Mouse (Mus musculus) liver, adult 2 months (tissue): ENCODE measurements around the gene Slc25a19. TPM values are rescaled to one million over a fixed set of nuclear protein-coding genes. Genes with fewer than 3 reads are reported as not detected.

Source experiments
- DNase-seq: peaks from one replicate; pipeline ENCODE4 v3.0.0-alpha.2; 2011; ENCODE audit warnings: low read depth, low spot score; ENCODE audit errors: extremely low read depth
- H3K27ac ChIP-seq: fragments of 200-500 bp; replicated peaks from 2 replicates; pipeline ENCODE4 v1.5.1; 2012; ENCODE audit warnings: low read depth, mild to moderate bottlenecking, control low read depth, inconsistent platforms, low read length; ENCODE audit not compliant: insufficient read depth
- H3K27me3 ChIP-seq: fragments of 200-500 bp; 2 replicates; pipeline ENCODE4 v1.6.1; 2012; ENCODE audit warnings: mild to moderate bottlenecking, moderate library complexity, low read length, inconsistent platforms; ENCODE audit not compliant: control insufficient read depth, insufficient read depth
- H3K36me3 ChIP-seq: fragments of 200-500 bp; 2 replicates; pipeline ENCODE4 v1.6.1; 2012; ENCODE audit warnings: low read length, inconsistent platforms; ENCODE audit not compliant: control insufficient read depth, insufficient read depth
- H3K4me1 ChIP-seq: fragments of 200-500 bp; 2 replicates; pipeline ENCODE4 v1.6.1; 2011; ENCODE audit warnings: low read length; ENCODE audit not compliant: control insufficient read depth, insufficient read depth
- H3K4me3 ChIP-seq: fragments of 200-500 bp; 2 replicates; pipeline ENCODE4 v1.5.1; 2011; ENCODE audit warnings: low read depth, mild to moderate bottlenecking, control low read depth, low read length, moderate library complexity; ENCODE audit not compliant: insufficient read depth
- H3K79me2 ChIP-seq: fragments of 200-500 bp; 2 replicates; pipeline ENCODE4 v1.6.1; 2012; ENCODE audit warnings: inconsistent platforms, mild to moderate bottlenecking, low read length, moderate library complexity; ENCODE audit not compliant: control insufficient read depth, insufficient read depth
- H3K9ac ChIP-seq: fragments of 200-500 bp; 2 replicates; pipeline ENCODE4 v1.6.1; 2012; ENCODE audit warnings: low read depth, mild to moderate bottlenecking, control low read depth, inconsistent platforms, low read length
- CTCF ChIP-seq: fragments of 200-500 bp; IDR thresholded peaks from 2 replicates; pipeline ENCODE4 v1.5.1; 2011; ENCODE audit warnings: low read depth, low read length, control low read depth
- POLR2A ChIP-seq: fragments of 200-500 bp; IDR thresholded peaks from 2 replicates; pipeline ENCODE4 v1.6.1; 2011; ENCODE audit warnings: low read length, control low read depth; ENCODE audit not compliant: insufficient read depth; ENCODE audit errors: extremely low read depth
- WGBS: fragments of 180-500 bp; shearing (Covaris S2); methylation state at CpG from one replicate; pipeline ENCODE4 v1.1.7; 2018; 5-methylcytosine and 5-hydroxymethylcytosine counted together
- polyA plus RNA-seq: library from polyadenylated mRNA; depleted of rRNA; stranded (reverse); fragments of >200 nt; gene quantifications from 2 replicates; pipeline ENCODE4 v1.2.3, GENCODE M21; 2012
- total RNA-seq: library from RNA; depleted of rRNA; stranded (reverse); fragments of >200 nt; gene quantifications from 2 replicates; pipeline ENCODE4 v1.2.3, GENCODE M21; 2014

The Slc25a19 gene
- total and polyA plus RNA-seq, 2 experiments, result 8.9 to 21.3 TPM

- no peak overlapping the region for H3K27ac ChIP-seq
- no peak for DNase-seq
- H3K36me3 ChIP-seq, result peaks cover 19% of the 10 kb centered on the region; the same call in 1 of the 2 replicates
- no peaks in the 10 kb centered on the region for H3K27me3 ChIP-seq
- H3K79me2 ChIP-seq, result peaks cover 14% of the 10 kb centered on the region; the same call in 1 of the 2 replicates
- 76% methylated on average over 3 of the region's 3 CpGs for WGBS
- TF ChIP-seq POLR2A (no peak), CTCF (no peak)
- no peak overlapping the region for H3K9ac ChIP-seq
- peaks cover 21% of the 10 kb centered on the region for H3K4me1 ChIP-seq
- no peak overlapping the region for H3K4me3 ChIP-seq
These were observed 18.5 kb downstream of the Slc25a19 start for GRCm38 (mm10) chr11:115609576-115609975.

GRCm38 (mm10) chr11:115608421-115609399 lies 19.4 kb downstream of the Slc25a19 start:
- TF ChIP-seq CTCF, result no peak
- TF ChIP-seq POLR2A, result no peak
- Histone ChIP-seq H3K27me3 (no peaks in the 10 kb centered on the region), H3K36me3 (peaks cover 19% of the 10 kb centered on the region; the same call in 1 of the 2 replicates), H3K9ac (no peak overlapping the region), H3K4me3 (no peak overlapping the region), H3K79me2 (peaks cover 21% of the 10 kb centered on the region; the same call in 1 of the 2 replicates), H3K27ac (no peak overlapping the region), H3K4me1 (peaks cover 19% of the 10 kb centered on the region)
- 85% methylated on average over 23 of the region's 23 CpGs for WGBS
- DNase-seq, result no peak

- no peaks in the 10 kb centered on the region for H3K27me3 ChIP-seq
- TF ChIP-seq CTCF (no peak), POLR2A (no peak)
- peaks cover 24% of the 10 kb centered on the region for H3K4me1 ChIP-seq
- WGBS, result 96% methylated on average over 18 of the region's 18 CpGs
- peaks cover 29% of the 10 kb centered on the region; the same call in 1 of the 2 replicates for H3K79me2 ChIP-seq
- H3K9ac ChIP-seq, result no peak overlapping the region
- no peak overlapping the region for H3K27ac ChIP-seq
- peaks cover 19% of the 10 kb centered on the region; the same call in 1 of the 2 replicates for H3K36me3 ChIP-seq
- no peak overlapping the region for H3K4me3 ChIP-seq
- DNase-seq, result no peak
These were observed 21.4 kb downstream of the Slc25a19 start for GRCm38 (mm10) chr11:115606733-115607132.

GRCm38 (mm10) chr11:115604304-115604696 lies 23.8 kb downstream of the Slc25a19 start:
- WGBS, result 0% methylated on average over 26 of the region's 26 CpGs
- Histone ChIP-seq H3K4me3 (peak overlapping the region; percentile 83), H3K27me3 (no peaks in the 10 kb centered on the region), H3K36me3 (peaks cover 18% of the 10 kb centered on the region; the same call in 1 of the 2 replicates), H3K27ac (peak overlapping the region; percentile 91), H3K79me2 (peaks cover 25% of the 10 kb centered on the region; the same call in 1 of the 2 replicates), H3K4me1 (peaks cover 23% of the 10 kb centered on the region), H3K9ac (peak overlapping the region; percentile 82)
- TF ChIP-seq POLR2A, result no peak
- no peak for TF ChIP-seq CTCF
- peak; percentile 53 for DNase-seq

GRCm38 (mm10) chr11:115603476-115604303 lies 24.4 kb downstream of the Slc25a19 start, which contains the start of the genes Mrps7 and Gga3:
Gene Mrps7, plus strand, starts transcription at chr11:115603925.
Gene Gga3, minus strand, starts transcription at chr11:115604051.
- Histone ChIP-seq H3K27ac (peak within 1 kb of the TSS; percentile 91), H3K9ac (peak within 1 kb of the TSS; percentile 87), H3K4me3 (peak within 1 kb of the TSS; percentile 83), H3K27me3 (no peaks in the 10 kb centered on the region), H3K4me1 (peaks cover 23% of the 10 kb centered on the region), H3K36me3 (peaks cover 15% of the 10 kb centered on the region; the same call in 1 of the 2 replicates), H3K79me2 (peaks cover 25% of the 10 kb centered on the region; the same call in 1 of the 2 replicates)
- TF ChIP-seq POLR2A (peak; percentile 83), CTCF (peak; percentile 23; the same call in 1 of the 2 replicates)
- WGBS, result under 1% methylated on average over 92 of the region's 93 CpGs
- peak; percentile 80 for DNase-seq
